Mouse (Mus musculus) CH12.LX (cell line): ENCODE data around the gene Nptn.

Experiments used
- BHLHE40 ChIP-seq: IDR thresholded peaks from 2 replicates; pipeline ENCODE4 v1.6.1; 2011; ENCODE audit warnings: mild to moderate bottlenecking, low read depth, low read length, improper control_type of control experiment
- CHD2 ChIP-seq: IDR thresholded peaks from 2 replicates; pipeline ENCODE4 v1.6.1; 2011; ENCODE audit warnings: low read length, improper control_type of control experiment
- CTCF ChIP-seq, 2 experiments: IDR thresholded peaks in 1 of 2; conservative IDR thresholded peaks in 1 of 2; 2 replicates each; pipeline ENCODE4 v1.5.1; 2011 to 2012; ENCODE audit warnings: low read depth in 2 of 2, low read length in 2 of 2, improper control_type of control experiment in 1 of 2, inconsistent platforms in 1 of 2, mild to moderate bottlenecking in 1 of 2, moderate library complexity in 1 of 2
- JUN ChIP-seq: IDR thresholded peaks from 2 replicates; pipeline ENCODE4 v1.6.1; 2011; ENCODE audit warnings: low read depth, mild to moderate bottlenecking, low read length, improper control_type of control experiment, moderate library complexity; ENCODE audit not compliant: insufficient read depth
- MAX ChIP-seq: IDR thresholded peaks from 2 replicates; pipeline ENCODE4 v1.6.1; 2011; ENCODE audit warnings: low read length, improper control_type of control experiment
- POLR2A ChIP-seq: IDR thresholded peaks from 2 replicates; pipeline ENCODE4 v1.6.1; 2011; ENCODE audit warnings: low read depth, mild to moderate bottlenecking, improper control_type of control experiment, low read length
- TBP ChIP-seq: conservative IDR thresholded peaks from 2 replicates; pipeline ENCODE4 v1.6.1; 2011; ENCODE audit warnings: low read depth, low read length, improper control_type of control experiment
- USF1 ChIP-seq: IDR thresholded peaks from 2 replicates; pipeline ENCODE4 v1.6.1; 2014; ENCODE audit warnings: low read depth, mild to moderate bottlenecking, inconsistent platforms, low read length, improper control_type of control experiment

DNA sequence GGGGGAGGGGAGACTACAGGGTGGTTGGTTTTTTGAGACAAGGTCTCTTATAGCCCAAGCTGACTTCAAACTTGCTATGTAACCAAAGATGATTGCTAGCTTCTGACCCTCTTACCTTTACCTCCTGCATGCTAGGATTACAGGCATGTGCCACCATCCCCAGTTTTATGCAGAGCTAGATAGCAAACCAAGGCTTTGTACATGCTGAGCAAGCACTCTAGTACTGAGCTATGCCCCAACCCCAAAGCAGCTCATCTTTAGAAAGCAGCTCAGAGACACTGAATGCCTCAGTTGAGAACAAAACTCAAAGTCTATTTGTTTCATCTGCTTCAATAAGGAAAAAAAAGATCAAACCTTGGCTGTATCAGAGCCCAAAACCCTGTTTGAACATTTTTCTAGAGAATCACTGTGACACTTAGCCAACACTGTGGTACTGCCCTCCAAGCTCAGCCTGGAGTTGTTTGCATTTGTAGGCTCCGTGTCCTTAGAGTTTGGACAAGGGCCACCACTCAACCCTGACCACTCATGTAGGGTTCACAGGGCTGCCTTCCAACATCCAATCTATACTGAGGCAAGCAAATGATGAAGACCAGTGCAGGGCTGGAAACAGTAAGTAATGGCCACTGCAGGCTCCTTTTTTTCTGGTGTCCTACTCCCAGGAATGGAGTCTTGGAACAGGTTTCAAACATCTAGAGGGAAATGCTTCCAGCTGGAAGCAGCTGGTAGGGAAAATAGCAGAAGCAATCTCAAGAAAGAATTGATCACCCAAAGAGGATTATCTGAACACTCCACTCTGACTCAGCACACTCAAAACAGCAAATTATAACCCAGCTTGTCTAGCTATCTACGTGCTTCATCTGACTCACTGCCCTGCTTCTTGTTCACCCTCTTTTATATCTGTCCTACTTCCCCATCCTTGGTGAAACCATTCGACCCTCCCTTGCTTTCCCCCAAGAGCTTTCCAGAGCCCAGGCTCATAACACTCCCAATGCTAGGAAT lies 24.3 kb upstream of the Nptn start:
- TF ChIP-seq USF1 (no peak), CTCF (conservative IDR thresholded peaks at IDR 0.05 in 1 of 2, IDR thresholded peaks at IDR 0.05 in 1 of 2; ENCODE audit: low read depth in 2 of 2, low read length in 2 of 2) (no peak), MAX (no peak), JUN (no peak), CHD2 (no peak), BHLHE40 (no peak), POLR2A (no peak), TBP (no peak)
